Mouse (Mus musculus): Measurements from ENCODE around the gene Sapcd1. TPM values are rescaled to one million over a fixed set of nuclear protein-coding genes. Genes with fewer than 3 reads are reported as not detected.
"Not testable (repeated sequence)": the region's sequence is repeated elsewhere in the genome, so short reads cannot be mapped to it uniquely, and the experiment has no call there.

Sapcd1 gene
- polyA plus RNA-seq, 1 experiment from 2014 or later, result 4.1 TPM

GRCm38 (mm10) chr17:35045807-35046680 is 18.2 kb upstream of the Sapcd1 start:
- H3K4me1 ChIP-seq (ENCODE audit: insufficient read depth), result peaks cover 61% of the 10 kb centered on the region
- 4% methylated on average over 40 of the region's 48 CpGs for WGBS (ENCODE audit: insufficient replicate concordance)
- no peaks in the 10 kb centered on the region for H3K9me3 ChIP-seq (ENCODE audit: low read length)

GRCm38 (mm10) chr17:35044904-35045806 is 17.3 kb upstream of the Sapcd1 start:
- no peak for ATAC-seq
- TF ChIP-seq EP300 (IDR thresholded peaks at IDR 0.05; ENCODE audit: low read depth), result peak; percentile 63
- no peak for TF ChIP-seq CTCF (IDR thresholded peaks at IDR 0.05; ENCODE audit: low read depth)
- no peak for DNase-seq
- Histone ChIP-seq H3K4me2 (ENCODE audit: low read depth, low read length) (peak overlapping the region; percentile 99), H3K4me3 (ENCODE audit: low read depth, low read length) (peak overlapping the region; percentile 70), H3K4me1 (ENCODE audit: insufficient read depth) (peaks cover 61% of the 10 kb centered on the region), H3K9me3 (ENCODE audit: low read length) (no peaks in the 10 kb centered on the region), H3K27me3 (ENCODE audit: insufficient read depth, low read length) (no peaks in the 10 kb centered on the region), H3K9ac (replicated peaks) (peak overlapping the region; percentile 93), H3K36me3 (replicated peaks; ENCODE audit: insufficient read depth, low read length) (no peaks in the 10 kb centered on the region), H3K27ac (ENCODE audit: low read depth) (peak overlapping the region; percentile 94)
- WGBS (ENCODE audit: insufficient replicate concordance), result 47% methylated on average over 7 of the region's 7 CpGs

More at GRCm38 (mm10) chr17:35045807-35046680, 18.2 kb upstream of the Sapcd1 start:
- no peaks in the 10 kb centered on the region for H3K27me3 ChIP-seq (ENCODE audit: insufficient read depth, low read length)
- H3K4me2 ChIP-seq (ENCODE audit: low read depth, low read length), result peak overlapping the region; percentile 99
- peak overlapping the region; percentile 94 for H3K27ac ChIP-seq (ENCODE audit: low read depth)
- H3K36me3 ChIP-seq (replicated peaks; ENCODE audit: insufficient read depth, low read length), result no peaks in the 10 kb centered on the region
- no peak for DNase-seq
- ATAC-seq, result no peak
- TF ChIP-seq EP300 (IDR thresholded peaks at IDR 0.05; ENCODE audit: low read depth), result no peak
- peak overlapping the region; percentile 70 for H3K4me3 ChIP-seq (ENCODE audit: low read depth, low read length)
- peak overlapping the region; percentile 93 for H3K9ac ChIP-seq (replicated peaks)

GRCm38 (mm10) chr17:35043794-35044193 is 16.0 kb upstream of the Sapcd1 start:
- Histone ChIP-seq H3K9me3 (ENCODE audit: low read length) (no peaks in the 10 kb centered on the region), H3K4me3 (ENCODE audit: low read depth, low read length) (no peak overlapping the region), H3K4me2 (ENCODE audit: low read depth, low read length) (0 out of 2 replicates have a peak overlapping the region, but pooled peaks have one; percentile 99), H3K9ac (replicated peaks) (no peak overlapping the region), H3K4me1 (ENCODE audit: insufficient read depth) (peaks cover 50% of the 10 kb centered on the region), H3K27ac (ENCODE audit: low read depth) (peak overlapping the region; percentile 94; the same call in 1 of the 2 replicates), H3K36me3 (replicated peaks; ENCODE audit: insufficient read depth, low read length) (no peaks in the 10 kb centered on the region), H3K27me3 (ENCODE audit: insufficient read depth, low read length) (no peaks in the 10 kb centered on the region)
- no peak for DNase-seq
- ATAC-seq, result no peak
- 77% methylated on average over 4 of the region's 4 CpGs for WGBS (ENCODE audit: insufficient replicate concordance)
- no peak for TF ChIP-seq EP300 (IDR thresholded peaks at IDR 0.05; ENCODE audit: low read depth)

- Histone ChIP-seq H3K27me3 (ENCODE audit: insufficient read depth, low read length) (no peaks in the 10 kb centered on the region), H3K9ac (replicated peaks) (no peak overlapping the region), H3K9me3 (ENCODE audit: low read length) (no peaks in the 10 kb centered on the region), H3K36me3 (replicated peaks; ENCODE audit: insufficient read depth, low read length) (no peaks in the 10 kb centered on the region), H3K4me1 (ENCODE audit: insufficient read depth) (peaks cover 12% of the 10 kb centered on the region), H3K27ac (ENCODE audit: low read depth) (no peak overlapping the region), H3K4me3 (ENCODE audit: low read depth, low read length) (no peak overlapping the region), H3K4me2 (ENCODE audit: low read depth, low read length) (no peak overlapping the region)
- DNase-seq (no peak), ATAC-seq (no peak)
- TF ChIP-seq EP300 (IDR thresholded peaks at IDR 0.05; ENCODE audit: low read depth), result no peak
- no peak for TF ChIP-seq CTCF (IDR thresholded peaks at IDR 0.05; ENCODE audit: low read depth)
- 84% methylated on average over 11 of the region's 11 CpGs for WGBS (ENCODE audit: insufficient replicate concordance)
Observed at GRCm38 (mm10) chr17:35039121-35039873, 11.5 kb upstream of the Sapcd1 start.

GRCm38 (mm10) chr17:35034896-35035295 is 7.1 kb upstream of the Sapcd1 start:
- no peak overlapping the region for H3K9ac ChIP-seq (replicated peaks)
- H3K4me3 ChIP-seq (ENCODE audit: low read depth, low read length), result no peak overlapping the region
- WGBS (ENCODE audit: insufficient replicate concordance), result 53% methylated on average over 6 of the region's 6 CpGs
- H3K27ac ChIP-seq (ENCODE audit: low read depth), result no peak overlapping the region
- TF ChIP-seq EP300 (IDR thresholded peaks at IDR 0.05; ENCODE audit: low read depth), result no peak
- no peak for TF ChIP-seq CTCF (IDR thresholded peaks at IDR 0.05; ENCODE audit: low read depth)
- H3K4me2 ChIP-seq (ENCODE audit: low read depth, low read length), result no peak overlapping the region
- H3K4me1 ChIP-seq (ENCODE audit: insufficient read depth), result peaks cover 7% of the 10 kb centered on the region
- H3K27me3 ChIP-seq (ENCODE audit: insufficient read depth, low read length), result no peaks in the 10 kb centered on the region
- ATAC-seq, result no peak
- DNase-seq, result no peak
- H3K9me3 ChIP-seq (ENCODE audit: low read length), result no peaks in the 10 kb centered on the region
- H3K36me3 ChIP-seq (replicated peaks; ENCODE audit: insufficient read depth, low read length), result no peaks in the 10 kb centered on the region

GRCm38 (mm10) chr17:35033703-35034102 is 5.9 kb upstream of the Sapcd1 start:
- WGBS (ENCODE audit: insufficient replicate concordance), result 46% methylated on average over 1 of the region's 1 CpGs
- not testable (repeated sequence) for H3K9ac ChIP-seq (replicated peaks); DNase-seq; ATAC-seq; H3K36me3 ChIP-seq (replicated peaks; ENCODE audit: insufficient read depth, low read length); H3K27me3 ChIP-seq (ENCODE audit: insufficient read depth, low read length); H3K4me3 ChIP-seq (ENCODE audit: low read depth, low read length); H3K27ac ChIP-seq (ENCODE audit: low read depth); H3K4me2 ChIP-seq (ENCODE audit: low read depth, low read length); H3K9me3 ChIP-seq (ENCODE audit: low read length)
- peaks cover 14% of the 10 kb centered on the region for H3K4me1 ChIP-seq (ENCODE audit: insufficient read depth)

All from liver, postnatal 0 days (tissue).